Mouse (Mus musculus) neural tube, embryonic 13.5 days (tissue): ENCODE results near the gene Wdr77. TPM values are rescaled to one million over a fixed set of nuclear protein-coding genes. Genes with fewer than 3 reads are reported as not detected.

ENCODE experiments used
- ATAC-seq: fragments of 200-750 bp; cut with Nextera tagmentation; 2 replicates; pipeline ENCODE4 v1.8.0; 2017; ENCODE audit warnings: low read depth, mild to moderate bottlenecking, moderate TSS enrichment, moderate library complexity
- H3K27ac ChIP-seq: fragments of 300-500 bp; sonication (generic); replicated peaks from 2 replicates; pipeline ENCODE4 v1.5.1; 2015; ENCODE audit warnings: moderate library complexity, mild to moderate bottlenecking, inconsistent platforms
- H3K27me3 ChIP-seq: fragments of 300-500 bp; sonication (generic); 2 replicates; pipeline ENCODE4 v1.6.1; 2015; ENCODE audit warnings: mild to moderate bottlenecking, inconsistent platforms
- H3K36me3 ChIP-seq: fragments of 300-500 bp; sonication (generic); 2 replicates; pipeline ENCODE4 v1.6.1; 2015; ENCODE audit warnings: mild to moderate bottlenecking, inconsistent platforms
- H3K4me1 ChIP-seq: fragments of 300-500 bp; sonication (generic); replicated peaks from 2 replicates; pipeline ENCODE4 v1.6.1; 2015; ENCODE audit warnings: inconsistent platforms
- H3K4me2 ChIP-seq: fragments of 300-500 bp; sonication (generic); 2 replicates; pipeline ENCODE4 v1.6.1; 2015; ENCODE audit warnings: inconsistent platforms, mild to moderate bottlenecking, moderate library complexity
- H3K4me3 ChIP-seq: fragments of 300-500 bp; sonication (generic); 2 replicates; pipeline ENCODE4 v1.5.1; 2015; ENCODE audit warnings: mild to moderate bottlenecking, inconsistent platforms
- H3K9ac ChIP-seq: fragments of 300-500 bp; sonication (generic); 2 replicates; pipeline ENCODE4 v1.6.1; 2015; ENCODE audit warnings: moderate library complexity, mild to moderate bottlenecking, inconsistent platforms
- H3K9me3 ChIP-seq: fragments of 300-500 bp; sonication (generic); 2 replicates; pipeline ENCODE4 v1.6.1; 2016; ENCODE audit warnings: inconsistent platforms
- whole genome bisulfite sequencing: fragments of 180-500 bp; shearing (Covaris S2); methylation state at CpG from one replicate; pipeline ENCODE4 v1.1.7; 2015; 5-methylcytosine and 5-hydroxymethylcytosine counted together
- polyA plus RNA-seq: library from polyadenylated mRNA; unstranded; fragments of >200 nt; fragmentation: Nextera tagmentation; extraction: Ambion mirVana; gene quantifications from 2 replicates; pipeline ENCODE4 v1.2.1, GENCODE M21; 2015

Wdr77 gene
- polyA plus RNA-seq, 1 experiment from 2014 or later = 89.3 TPM

- Histone ChIP-seq H3K27me3 (no peaks in the 10 kb centered on the region), H3K4me3 (no peak overlapping the region), H3K36me3 (no peaks in the 10 kb centered on the region), H3K9ac (no peak overlapping the region), H3K9me3 (no peaks in the 10 kb centered on the region), H3K4me1 (no peaks in the 10 kb centered on the region), H3K4me2 (no peak overlapping the region), H3K27ac (no peak overlapping the region)
- no peak for ATAC-seq
- 56% methylated on average over 7 of the region's 7 CpGs for WGBS
Measured at GRCm38 (mm10) chr3:105927561-105928194, 31.5 kb upstream of the Wdr77 start.

GRCm38 (mm10) chr3:105928195-105928569 is 31.0 kb upstream of the Wdr77 start:
- 90% methylated on average over 3 of the region's 3 CpGs for WGBS
- Histone ChIP-seq H3K27me3 (no peaks in the 10 kb centered on the region), H3K9me3 (no peaks in the 10 kb centered on the region), H3K4me1 (no peaks in the 10 kb centered on the region), H3K36me3 (no peaks in the 10 kb centered on the region), H3K27ac (no peak overlapping the region), H3K4me2 (no peak overlapping the region), H3K9ac (no peak overlapping the region), H3K4me3 (no peak overlapping the region)
- ATAC-seq = no peak

GRCm38 (mm10) chr3:105928781-105929180 is 30.4 kb upstream of the Wdr77 start:
- no peak overlapping the region for H3K4me3 ChIP-seq
- 89% methylated on average over 6 of the region's 6 CpGs for WGBS
- no peak for ATAC-seq
- H3K9me3 ChIP-seq = no peaks in the 10 kb centered on the region
- H3K4me2 ChIP-seq = no peak overlapping the region
- H3K4me1 ChIP-seq = no peaks in the 10 kb centered on the region
- no peak overlapping the region for H3K9ac ChIP-seq
- H3K27ac ChIP-seq = no peak overlapping the region
- H3K36me3 ChIP-seq = no peaks in the 10 kb centered on the region
- no peaks in the 10 kb centered on the region for H3K27me3 ChIP-seq

GRCm38 (mm10) chr3:105929821-105930220 is 29.3 kb upstream of the Wdr77 start:
- Histone ChIP-seq H3K4me1 (no peaks in the 10 kb centered on the region), H3K9me3 (no peaks in the 10 kb centered on the region), H3K36me3 (no peaks in the 10 kb centered on the region), H3K27ac (no peak overlapping the region), H3K4me2 (no peak overlapping the region), H3K27me3 (no peaks in the 10 kb centered on the region), H3K4me3 (no peak overlapping the region), H3K9ac (no peak overlapping the region)
- no peak for ATAC-seq
- 89% methylated on average over 7 of the region's 7 CpGs for WGBS

DNA sequence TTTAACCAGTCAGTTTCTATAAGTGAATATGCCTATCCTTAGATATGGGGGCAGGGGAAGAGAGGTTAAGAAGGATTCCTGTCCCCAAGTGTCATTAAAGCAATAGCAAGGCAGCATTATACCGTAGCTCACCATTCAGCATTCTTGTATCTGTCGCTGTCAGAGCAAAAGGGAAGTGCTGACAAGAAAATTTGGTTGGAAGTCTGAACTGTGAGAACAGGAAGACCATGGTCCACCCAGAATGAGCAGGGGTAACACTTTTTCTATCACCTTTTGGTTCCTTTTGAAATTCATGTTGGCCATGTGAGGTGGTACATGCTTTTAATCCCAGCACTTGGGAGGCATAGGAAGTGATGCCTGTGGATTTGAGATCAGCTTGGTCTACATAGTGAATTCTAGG is 28.1 kb upstream of the Wdr77 start:
- H3K4me3 ChIP-seq = no peak overlapping the region
- H3K4me1 ChIP-seq = no peaks in the 10 kb centered on the region
- no peak overlapping the region for H3K9ac ChIP-seq
- H3K36me3 ChIP-seq = no peaks in the 10 kb centered on the region
- H3K27me3 ChIP-seq = no peaks in the 10 kb centered on the region
- no peaks in the 10 kb centered on the region for H3K9me3 ChIP-seq
- H3K4me2 ChIP-seq = no peak overlapping the region
- 91% methylated on average over 2 of the region's 2 CpGs for WGBS
- ATAC-seq = no peak
- no peak overlapping the region for H3K27ac ChIP-seq

DNA sequence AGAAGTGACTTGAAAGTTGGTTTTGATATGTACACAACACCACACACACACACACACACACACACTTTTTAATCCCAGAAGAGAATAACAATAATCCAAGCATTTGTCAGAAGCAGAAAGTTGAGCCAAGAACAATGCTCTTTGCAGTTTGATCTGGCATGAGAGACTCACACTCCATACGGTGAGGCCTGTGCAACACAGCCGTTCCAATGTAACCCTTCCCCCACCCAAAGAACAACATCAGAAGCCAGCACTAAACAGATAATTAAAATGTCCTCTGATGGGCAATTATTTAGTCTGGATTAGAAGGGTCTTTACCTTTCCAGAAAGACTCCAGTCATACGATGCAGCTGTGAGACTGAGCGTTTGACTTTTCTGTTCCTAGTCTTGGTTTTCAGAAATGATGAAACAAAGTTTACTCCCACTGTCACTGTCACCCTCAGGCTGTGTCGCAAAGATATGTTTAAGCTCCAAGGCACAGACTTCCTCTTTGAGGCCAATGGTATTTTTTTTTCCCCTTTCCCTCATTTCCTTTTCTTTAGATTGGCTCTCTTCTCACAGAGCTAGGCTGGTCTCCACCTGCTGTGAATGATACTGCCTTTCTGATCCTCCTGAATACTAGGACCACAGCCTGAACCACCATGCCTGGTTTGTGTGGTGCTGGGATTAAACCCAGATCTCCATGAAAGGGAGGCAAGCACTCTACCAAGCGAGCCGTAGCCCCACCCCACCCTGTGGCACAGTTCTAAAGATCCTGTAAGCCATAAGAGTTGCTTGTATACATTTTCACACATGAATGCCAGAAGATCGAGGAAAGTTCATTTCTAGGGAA is 26.7 kb upstream of the Wdr77 start, which contains the start of gene I830077J02Rik:
Gene I830077J02Rik, minus strand, starts transcription at position 425 of the 832 bp plus-strand sequence.
- no peak for ATAC-seq
- no peak within 1 kb of the TSS for H3K27ac ChIP-seq
- WGBS = 90% methylated on average over 8 of the region's 8 CpGs
- no peaks in the 10 kb centered on the region for H3K27me3 ChIP-seq
- peaks cover 10% of the 10 kb centered on the region; the same call in 1 of the 2 replicates for H3K36me3 ChIP-seq
- no peak within 1 kb of the TSS for H3K9ac ChIP-seq
- H3K4me3 ChIP-seq = no peak within 1 kb of the TSS
- H3K9me3 ChIP-seq = no peaks in the 10 kb centered on the region
- H3K4me2 ChIP-seq = no peak within 1 kb of the TSS
- H3K4me1 ChIP-seq = no peaks in the 10 kb centered on the region

DNA sequence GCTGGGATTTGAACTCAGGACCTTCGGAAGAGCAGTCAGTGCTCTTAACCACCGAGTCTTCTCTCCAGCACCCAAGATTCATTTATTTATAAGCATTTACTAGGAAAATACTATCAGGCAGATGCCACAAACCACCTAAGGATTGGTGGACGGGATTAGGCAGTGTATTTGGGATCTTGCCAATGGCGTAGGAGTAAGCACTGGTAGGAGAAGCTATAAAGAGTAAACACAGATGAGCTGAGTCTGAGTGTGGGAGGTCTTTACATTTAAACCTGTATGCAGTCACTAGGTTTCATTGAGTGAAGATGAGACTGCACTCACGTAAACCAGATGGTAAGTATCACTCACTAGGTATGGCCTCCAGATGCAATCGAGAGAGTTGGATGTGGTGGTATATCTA is 25.2 kb upstream of the Wdr77 start:
- Histone ChIP-seq H3K27me3 (no peaks in the 10 kb centered on the region), H3K9me3 (no peaks in the 10 kb centered on the region), H3K27ac (no peak overlapping the region), H3K4me3 (no peak overlapping the region), H3K4me2 (no peak overlapping the region), H3K9ac (no peak overlapping the region), H3K4me1 (no peaks in the 10 kb centered on the region), H3K36me3 (peaks cover 12% of the 10 kb centered on the region; the same call in 1 of the 2 replicates)
- ATAC-seq = no peak
- WGBS = 93% methylated on average over 6 of the region's 6 CpGs

- Histone ChIP-seq H3K9ac (no peak overlapping the region), H3K27ac (no peak overlapping the region), H3K4me3 (no peak overlapping the region), H3K27me3 (no peaks in the 10 kb centered on the region), H3K4me2 (no peak overlapping the region), H3K36me3 (peaks cover 17% of the 10 kb centered on the region), H3K4me1 (no peaks in the 10 kb centered on the region), H3K9me3 (no peaks in the 10 kb centered on the region)
- WGBS = 84% methylated on average over 5 of the region's 5 CpGs
- no peak for ATAC-seq
Measured at GRCm38 (mm10) chr3:105935033-105935432, 24.1 kb upstream of the Wdr77 start.

GRCm38 (mm10) chr3:105936111-105936510 is 23.1 kb upstream of the Wdr77 start:
- Histone ChIP-seq H3K4me1 (no peaks in the 10 kb centered on the region), H3K4me3 (no peak overlapping the region), H3K9me3 (no peaks in the 10 kb centered on the region), H3K36me3 (peaks cover 27% of the 10 kb centered on the region), H3K4me2 (no peak overlapping the region), H3K9ac (no peak overlapping the region), H3K27ac (no peak overlapping the region), H3K27me3 (no peaks in the 10 kb centered on the region)
- no peak for ATAC-seq
- WGBS = 89% methylated on average over 4 of the region's 4 CpGs

DNA sequence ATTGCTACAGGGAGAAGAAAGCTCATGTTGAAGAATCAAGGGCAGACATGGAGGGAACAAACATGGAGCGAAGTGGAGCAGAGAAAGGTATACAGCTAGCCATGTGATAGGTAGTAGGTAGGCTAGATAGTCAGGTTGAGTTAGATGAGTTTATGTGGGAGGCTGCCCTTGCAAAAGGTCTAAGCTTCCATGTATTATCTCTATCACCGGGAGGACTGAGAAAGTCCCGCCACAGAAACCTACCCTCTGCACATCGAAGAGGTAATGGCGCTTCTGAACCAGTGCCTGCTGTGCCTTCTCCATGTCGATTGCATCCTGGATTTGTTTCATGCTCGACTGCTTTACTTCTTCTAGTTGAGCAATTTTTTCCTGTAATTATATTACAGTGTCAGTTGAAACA is 7.8 kb upstream of the Wdr77 start:
- Histone ChIP-seq H3K4me2 (no peak overlapping the region), H3K27me3 (no peaks in the 10 kb centered on the region), H3K4me3 (no peak overlapping the region), H3K36me3 (peaks cover 80% of the 10 kb centered on the region), H3K9me3 (no peaks in the 10 kb centered on the region), H3K27ac (no peak overlapping the region), H3K4me1 (peaks cover 2% of the 10 kb centered on the region; the same call in 1 of the 2 replicates), H3K9ac (no peak overlapping the region)
- 98% methylated on average over 7 of the region's 7 CpGs for WGBS
- no peak for ATAC-seq

DNA sequence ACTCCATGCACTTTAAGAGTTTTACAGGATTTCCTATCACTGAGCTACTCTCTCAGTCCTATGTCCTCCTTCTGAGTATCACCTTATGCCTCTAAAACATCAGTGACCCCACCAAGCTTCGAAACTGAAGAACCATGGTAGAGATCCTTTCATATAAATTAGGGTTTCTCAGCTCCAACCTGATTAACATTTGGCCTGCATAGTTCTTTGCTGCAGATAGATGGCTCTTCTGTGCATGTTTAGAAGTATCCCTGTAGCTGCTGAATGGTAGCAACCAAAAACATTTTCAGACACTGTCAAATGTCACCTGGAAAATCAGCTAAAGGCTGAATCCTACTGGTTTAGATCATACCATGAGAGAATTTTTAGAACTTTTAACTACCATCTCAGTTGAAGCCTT is 1.9 kb upstream of the Wdr77 start:
- Histone ChIP-seq H3K9me3 (no peaks in the 10 kb centered on the region), H3K4me2 (peak overlapping the region; percentile 83), H3K4me1 (peaks cover 39% of the 10 kb centered on the region), H3K36me3 (peaks cover 46% of the 10 kb centered on the region), H3K27ac (no peak overlapping the region), H3K4me3 (0 out of 2 replicates have a peak overlapping the region, but pooled peaks have one; percentile 57), H3K27me3 (no peaks in the 10 kb centered on the region), H3K9ac (peak overlapping the region; percentile 43; the same call in 1 of the 2 replicates)
- ATAC-seq = no peak
- 93% methylated on average over 1 of the region's 1 CpGs for WGBS

- H3K4me2 ChIP-seq = peak overlapping the region; percentile 83
- H3K9ac ChIP-seq = peak overlapping the region; percentile 91
- peaks cover 39% of the 10 kb centered on the region for H3K4me1 ChIP-seq
- H3K9me3 ChIP-seq = no peaks in the 10 kb centered on the region
- no peaks in the 10 kb centered on the region for H3K27me3 ChIP-seq
- WGBS = 47% methylated on average over 5 of the region's 5 CpGs
- peaks cover 46% of the 10 kb centered on the region for H3K36me3 ChIP-seq
- H3K4me3 ChIP-seq = peak overlapping the region; percentile 57
- peak overlapping the region; percentile 90; the same call in 1 of the 2 replicates for H3K27ac ChIP-seq
- ATAC-seq = no peak
Measured at GRCm38 (mm10) chr3:105958204-105958603, 965 bp upstream of the Wdr77 start.
